Mouse (Mus musculus) midbrain, embryonic 14.5 days (tissue): ENCODE measurements around the gene Wdr81. TPM values are rescaled to one million over a fixed set of nuclear protein-coding genes. Genes with fewer than 3 reads are reported as not detected.

Experiments
- ATAC-seq: fragments of 200-750 bp; cut with Nextera tagmentation; 2 replicates; pipeline ENCODE4 v1.8.0; 2017; ENCODE audit warnings: moderate number of reproducible peaks, moderate library complexity; ENCODE audit not compliant: low FRiP score, low TSS enrichment
- DNase-seq: peaks from one replicate; pipeline ENCODE4 v3.0.0-alpha.2; 2015
- H3K27ac ChIP-seq: fragments of 300-500 bp; sonication (generic); replicated peaks from 2 replicates; pipeline ENCODE4 v1.5.1; 2014; ENCODE audit warnings: mild to moderate bottlenecking, low read depth, low read length, moderate library complexity
- H3K27me3 ChIP-seq: fragments of 300-500 bp; sonication (generic); 2 replicates; pipeline ENCODE4 v1.6.1; 2014; ENCODE audit warnings: low read length, control low read depth, mixed read lengths; ENCODE audit not compliant: control insufficient read depth, insufficient read depth
- H3K36me3 ChIP-seq: fragments of 300-500 bp; sonication (generic); 2 replicates; pipeline ENCODE4 v1.6.1; 2014; ENCODE audit warnings: low read length, control low read depth; ENCODE audit not compliant: control insufficient read depth, insufficient read depth
- H3K4me1 ChIP-seq: fragments of 300-500 bp; sonication (generic); 2 replicates; pipeline ENCODE4 v1.6.1; 2014; ENCODE audit warnings: mild to moderate bottlenecking, antibody characterized with exemption, low read length, control low read depth; ENCODE audit not compliant: control insufficient read depth, insufficient read depth
- H3K4me2 ChIP-seq: fragments of 300-500 bp; sonication (generic); 2 replicates; pipeline ENCODE4 v1.6.1; 2014; ENCODE audit warnings: mild to moderate bottlenecking, low read length, moderate library complexity
- H3K4me3 ChIP-seq: fragments of 300-500 bp; sonication (generic); replicated peaks from 2 replicates; pipeline ENCODE4 v1.5.1; 2014; ENCODE audit warnings: low read depth, low read length
- H3K9ac ChIP-seq: fragments of 300-500 bp; sonication (generic); replicated peaks from 2 replicates; pipeline ENCODE4 v1.6.1; 2014; ENCODE audit warnings: mild to moderate bottlenecking, low read length, moderate library complexity
- H3K9me3 ChIP-seq: fragments of 300-500 bp; sonication (generic); 2 replicates; pipeline ENCODE4 v1.6.1; 2016; ENCODE audit warnings: low read length, control low read depth, mixed read lengths; ENCODE audit not compliant: control insufficient read depth
- whole genome bisulfite sequencing: fragments of 180-500 bp; shearing (Covaris S2); extraction: QIAGEN DNeasy Blood & Tissue Kit; methylation state at CpG from one replicate; pipeline ENCODE4 v1.1.7; 2014; 5-methylcytosine and 5-hydroxymethylcytosine counted together
- polyA plus RNA-seq: library from polyadenylated mRNA; unstranded; fragments of >200 nt; fragmentation: Nextera tagmentation; extraction: Ambion mirVana; gene quantifications from 2 replicates; pipeline ENCODE4 v1.2.1, GENCODE M21; 2014

Gene Wdr81
- polyA plus RNA-seq, 1 experiment from 2014 or later: 7.4 TPM

DNA sequence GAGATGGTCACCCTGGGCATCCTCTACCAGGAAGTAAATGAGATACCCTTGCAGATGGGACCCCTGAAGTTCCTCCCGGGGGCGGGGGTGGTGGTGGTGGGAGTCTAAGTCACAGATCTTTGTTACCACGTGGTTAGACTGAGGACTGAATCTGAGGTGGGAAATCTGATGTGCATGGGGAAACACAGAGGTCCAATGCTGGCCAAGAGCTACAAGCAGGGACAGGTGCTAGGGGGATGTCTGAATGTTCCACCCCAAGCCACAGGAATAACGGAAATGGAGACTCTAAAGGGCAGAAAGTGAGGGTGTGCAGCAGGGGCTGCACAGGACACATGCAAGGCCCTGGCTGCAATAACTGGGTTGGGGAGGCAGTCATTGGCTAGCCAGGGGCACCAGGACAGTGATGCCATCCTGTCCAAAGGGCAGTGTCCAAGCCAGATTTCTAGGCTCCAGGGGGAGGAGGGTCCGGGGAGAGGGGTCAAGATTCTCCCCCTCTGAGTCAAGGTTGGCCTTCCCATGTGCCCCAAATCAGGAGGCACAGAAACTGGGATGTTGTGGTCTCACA, 33.6 kb downstream of the Wdr81 start:
- no peak overlapping the region for H3K9ac ChIP-seq
- H3K27me3 ChIP-seq: no peaks in the 10 kb centered on the region
- no peaks in the 10 kb centered on the region for H3K9me3 ChIP-seq
- no peaks in the 10 kb centered on the region for H3K4me1 ChIP-seq
- H3K4me2 ChIP-seq: no peak overlapping the region
- H3K27ac ChIP-seq: no peak overlapping the region
- ATAC-seq (no peak), DNase-seq (no peak)
- WGBS: 71% methylated on average over 5 of the region's 5 CpGs
- H3K36me3 ChIP-seq: no peaks in the 10 kb centered on the region
- H3K4me3 ChIP-seq: no peak overlapping the region

DNA sequence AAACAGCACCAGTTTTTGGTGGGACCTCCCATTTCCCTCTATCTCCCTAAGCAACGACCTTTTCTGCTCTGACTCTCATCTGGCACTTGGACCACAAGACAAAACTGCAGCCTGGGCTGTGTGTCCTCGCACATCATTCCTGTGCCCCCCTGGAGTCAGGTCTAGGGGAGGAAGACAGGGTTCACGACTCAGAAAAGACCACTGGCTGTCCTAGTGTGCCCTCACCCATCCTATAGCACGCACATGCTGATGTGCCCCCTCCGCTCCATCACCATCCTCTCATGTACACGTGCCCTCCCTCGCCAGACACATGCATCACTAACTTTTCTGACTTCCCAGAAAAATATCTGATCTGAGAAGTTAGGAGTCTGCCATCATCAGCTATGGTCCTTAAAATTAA, 34.5 kb downstream of the Wdr81 start:
- Histone ChIP-seq H3K9me3 (no peaks in the 10 kb centered on the region), H3K4me3 (no peak overlapping the region)
- WGBS: 83% methylated on average over 7 of the region's 7 CpGs

DNA sequence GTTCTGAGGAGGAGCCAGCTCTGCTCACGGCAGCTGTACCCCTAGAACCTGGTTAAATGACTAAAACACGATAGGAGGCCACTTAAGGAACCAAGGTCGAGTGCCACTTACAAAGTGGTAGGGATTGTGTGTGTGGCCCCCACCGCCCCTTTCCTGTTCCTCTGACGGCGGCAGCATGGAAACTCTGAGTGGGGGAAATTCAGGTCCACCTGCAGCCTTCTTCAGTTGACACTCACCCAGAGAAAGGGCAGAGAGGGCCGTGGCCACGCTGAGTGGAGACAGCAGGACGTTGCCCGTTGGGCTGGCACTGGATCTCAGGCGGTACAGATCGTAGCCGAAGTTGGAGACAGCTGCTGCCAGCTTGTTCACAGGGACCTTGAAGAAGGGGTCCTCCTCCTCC, 38.5 kb downstream of the Wdr81 start:
- Histone ChIP-seq H3K27me3 (no peaks in the 10 kb centered on the region), H3K4me2 (no peak overlapping the region), H3K9ac (no peak overlapping the region), H3K36me3 (no peaks in the 10 kb centered on the region), H3K27ac (no peak overlapping the region), H3K9me3 (no peaks in the 10 kb centered on the region), H3K4me1 (no peaks in the 10 kb centered on the region), H3K4me3 (no peak overlapping the region)
- 86% methylated on average over 13 of the region's 13 CpGs for WGBS
- DNase-seq: no peak
- no peak for ATAC-seq

More for the DNA sequence above, 34.5 kb downstream of the Wdr81 start:
- Histone ChIP-seq H3K36me3 (no peaks in the 10 kb centered on the region), H3K9ac (no peak overlapping the region), H3K4me1 (no peaks in the 10 kb centered on the region), H3K27ac (no peak overlapping the region), H3K27me3 (no peaks in the 10 kb centered on the region), H3K4me2 (no peak overlapping the region)
- ATAC-seq (no peak), DNase-seq (no peak)

DNA sequence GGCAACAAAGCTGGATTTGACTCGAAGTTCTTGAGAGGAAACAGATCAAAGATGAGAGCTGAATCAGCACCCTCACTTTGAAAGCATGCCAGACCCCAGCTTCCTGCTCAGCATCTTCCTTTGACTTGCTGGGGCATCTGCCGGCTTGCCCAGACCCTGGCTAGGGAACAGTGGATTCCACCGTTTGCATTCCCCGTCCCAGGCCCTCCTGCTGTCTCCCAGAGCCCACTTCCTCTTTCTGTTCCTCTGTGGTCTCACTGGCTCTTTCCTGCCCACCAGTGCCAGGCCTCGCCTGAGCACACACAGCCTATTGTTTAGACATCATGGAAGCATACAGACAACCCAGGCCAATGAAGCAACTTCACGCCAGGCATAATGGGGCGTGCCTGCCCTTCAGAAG, 39.4 kb downstream of the Wdr81 start:
- Histone ChIP-seq H3K9ac (no peak overlapping the region), H3K27me3 (no peaks in the 10 kb centered on the region), H3K4me3 (no peak overlapping the region), H3K36me3 (no peaks in the 10 kb centered on the region), H3K4me2 (no peak overlapping the region), H3K27ac (0 out of 2 replicates have a peak overlapping the region, but pooled peaks have one; percentile 2), H3K9me3 (no peaks in the 10 kb centered on the region), H3K4me1 (no peaks in the 10 kb centered on the region)
- 53% methylated on average over 7 of the region's 7 CpGs for WGBS
- DNase-seq: no peak
- no peak for ATAC-seq

GRCm38 (mm10) chr11:75410591-75410990, 43.9 kb downstream of the Wdr81 start:
- ATAC-seq: no peak
- no peak for DNase-seq
- Histone ChIP-seq H3K4me2 (no peak overlapping the region), H3K27me3 (no peaks in the 10 kb centered on the region), H3K27ac (no peak overlapping the region), H3K4me1 (no peaks in the 10 kb centered on the region), H3K36me3 (no peaks in the 10 kb centered on the region), H3K9me3 (0 out of 2 replicates have a peak, but pooled peaks cover 2% of the 10 kb centered on the region), H3K4me3 (no peak overlapping the region), H3K9ac (no peak overlapping the region)
- 93% methylated on average over 7 of the region's 7 CpGs for WGBS

DNA sequence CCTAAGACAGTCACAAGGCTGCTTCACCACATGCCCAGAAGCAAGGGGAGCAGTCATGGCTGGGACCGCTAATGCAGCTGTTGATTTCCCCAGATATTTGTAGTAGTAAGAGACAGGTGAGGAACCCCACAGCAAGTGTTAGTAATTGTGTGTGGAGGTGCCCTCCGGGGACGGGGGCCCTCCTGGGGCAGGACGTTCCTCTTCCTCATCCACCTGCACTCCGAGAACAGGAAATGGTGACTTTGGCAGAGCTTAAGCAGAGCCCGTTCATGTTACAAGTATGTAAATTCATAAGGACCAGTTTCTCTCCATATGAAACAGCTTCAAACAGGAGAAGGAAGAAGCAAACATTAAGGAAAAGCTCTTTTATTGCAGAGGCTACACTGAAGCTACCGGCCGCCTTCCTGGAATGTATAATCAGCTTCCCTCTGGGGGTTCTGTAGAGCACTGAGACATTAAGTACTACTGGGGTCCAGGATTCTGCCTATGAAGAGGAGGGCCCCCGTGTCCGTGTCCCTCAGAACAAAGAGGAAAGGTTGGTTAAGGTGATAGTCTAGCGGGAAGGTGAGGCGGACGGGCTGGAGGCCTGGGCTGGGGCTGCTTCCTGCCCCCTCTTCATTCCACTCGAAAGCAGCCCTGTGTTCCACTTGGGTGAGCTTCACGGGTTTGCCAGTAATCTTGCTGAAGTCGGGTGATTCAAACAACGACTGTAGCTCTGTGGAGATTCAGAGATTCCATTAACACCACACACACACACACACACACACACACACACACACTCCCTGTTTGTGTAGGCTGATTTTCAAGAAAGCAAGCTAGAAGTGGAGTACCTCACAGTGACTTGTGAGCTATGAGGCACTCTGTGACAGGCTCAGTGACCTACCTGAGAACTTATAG, 44.6 kb downstream of the Wdr81 start:
- 0 out of 2 replicates have a peak, but pooled peaks cover 2% of the 10 kb centered on the region for H3K9me3 ChIP-seq
- H3K4me2 ChIP-seq: no peak overlapping the region
- WGBS: 75% methylated on average over 17 of the region's 17 CpGs
- no peaks in the 10 kb centered on the region for H3K4me1 ChIP-seq
- no peak for ATAC-seq
- no peaks in the 10 kb centered on the region for H3K27me3 ChIP-seq
- H3K9ac ChIP-seq: no peak overlapping the region
- no peak for DNase-seq
- no peaks in the 10 kb centered on the region for H3K36me3 ChIP-seq
- H3K4me3 ChIP-seq: no peak overlapping the region
- no peak overlapping the region for H3K27ac ChIP-seq

DNA sequence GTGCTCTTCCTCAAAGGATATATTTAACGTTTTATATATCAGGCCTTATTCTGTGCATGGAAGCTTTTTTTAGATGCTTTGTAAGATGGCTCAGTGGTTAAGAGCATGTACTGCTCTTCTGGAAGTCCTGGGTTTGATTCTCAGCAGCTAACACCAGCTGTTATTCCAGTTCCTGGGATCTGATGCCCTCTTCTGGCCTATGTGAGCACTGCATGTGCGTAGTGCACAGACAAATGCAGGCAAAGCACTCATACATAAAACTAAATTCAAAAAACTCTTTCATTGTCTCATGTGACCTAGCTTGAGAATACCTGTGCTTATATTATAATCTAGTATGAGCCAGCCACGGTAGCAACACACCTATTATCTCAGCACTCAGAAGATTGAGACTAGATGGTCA, 47.7 kb downstream of the Wdr81 start:
- ATAC-seq (no peak), DNase-seq (peak; percentile 31)
- 43% methylated on average over 3 of the region's 3 CpGs for WGBS

GRCm38 (mm10) chr11:75406104-75406503, 48.4 kb downstream of the Wdr81 start:
- Histone ChIP-seq H3K9me3 (0 out of 2 replicates have a peak, but pooled peaks cover 2% of the 10 kb centered on the region), H3K36me3 (0 out of 2 replicates have a peak, but pooled peaks cover 2% of the 10 kb centered on the region), H3K4me3 (no peak overlapping the region), H3K9ac (no peak overlapping the region), H3K4me1 (no peaks in the 10 kb centered on the region), H3K4me2 (no peak overlapping the region), H3K27ac (no peak overlapping the region), H3K27me3 (no peaks in the 10 kb centered on the region)
- 70% methylated on average over 4 of the region's 4 CpGs for WGBS
- no peak for DNase-seq
- ATAC-seq: no peak

More for the DNA sequence above, 47.7 kb downstream of the Wdr81 start:
- H3K27ac ChIP-seq: no peak overlapping the region
- no peak overlapping the region for H3K4me2 ChIP-seq
- no peak overlapping the region for H3K9ac ChIP-seq
- H3K9me3 ChIP-seq: 0 out of 2 replicates have a peak, but pooled peaks cover 2% of the 10 kb centered on the region
- H3K27me3 ChIP-seq: no peaks in the 10 kb centered on the region
- no peaks in the 10 kb centered on the region for H3K36me3 ChIP-seq
- no peaks in the 10 kb centered on the region for H3K4me1 ChIP-seq
- H3K4me3 ChIP-seq: no peak overlapping the region
